Mouse (Mus musculus) liver, adult 2 months (tissue): ENCODE results near the gene 1700029I15Rik.

Experiments used
- CTCF ChIP-seq: fragments of 200-500 bp; IDR thresholded peaks from 2 replicates; pipeline ENCODE4 v1.5.1; 2011; ENCODE audit warnings: low read depth, low read length, control low read depth
- POLR2A ChIP-seq: fragments of 200-500 bp; IDR thresholded peaks from 2 replicates; pipeline ENCODE4 v1.6.1; 2011; ENCODE audit warnings: low read length, control low read depth; ENCODE audit not compliant: insufficient read depth; ENCODE audit errors: extremely low read depth

GRCm38 (mm10) chr2:92384101-92384500 is 1.8 kb downstream of the 1700029I15Rik start:
- TF ChIP-seq CTCF (no peak), POLR2A (0 out of 2 replicates have a peak, but pooled peaks have one; percentile 3)
